Mouse (Mus musculus) cortical plate, adult 2 months (tissue): ENCODE measurements around the gene Kynu.

Source experiments
- CTCF ChIP-seq: fragments of 200-500 bp; IDR thresholded peaks from 2 replicates; pipeline ENCODE4 v1.5.1; 2011; ENCODE audit warnings: mild to moderate bottlenecking, control low read depth, low read length; ENCODE audit not compliant: insufficient read depth; ENCODE audit errors: extremely low read depth
- POLR2A ChIP-seq: fragments of 200-500 bp; IDR thresholded peaks from 2 replicates; pipeline ENCODE4 v1.6.1; 2011; ENCODE audit warnings: mild to moderate bottlenecking, low read length, control low read depth; ENCODE audit not compliant: insufficient read depth; ENCODE audit errors: extremely low read depth

GRCm38 (mm10) chr2:43631786-43632185 lies 76.7 kb downstream of the Kynu start:
- no peak for TF ChIP-seq CTCF
- no peak for TF ChIP-seq POLR2A
